Mouse (Mus musculus) myocyte (in vitro differentiated cells): ENCODE data around the gene Kcnip2. TPM values are rescaled to one million over a fixed set of nuclear protein-coding genes. Genes with fewer than 3 reads are reported as not detected.

Source experiments
- H3K27me3 ChIP-seq: one replicate; pipeline ENCODE4 v1.6.1; 2011; ENCODE audit not compliant: control insufficient read depth, insufficient read depth, insufficient read length
- H3K36me3 ChIP-seq: one replicate; pipeline ENCODE4 v1.6.1; 2011; ENCODE audit not compliant: control insufficient read depth, insufficient read depth
- H3K4me2 ChIP-seq: one replicate; pipeline ENCODE4 v1.6.1; 2011; ENCODE audit warnings: low read depth, control low read depth
- H3K4me3 ChIP-seq: one replicate; pipeline ENCODE4 v1.5.1; 2011; ENCODE audit warnings: mild to moderate bottlenecking, control low read depth, moderate library complexity
- H3K79me2 ChIP-seq: one replicate; pipeline ENCODE4 v1.6.1; 2011; ENCODE audit not compliant: control insufficient read depth, insufficient read depth
- H3ac ChIP-seq: one replicate; pipeline ENCODE4 v1.6.1; 2011; ENCODE audit not compliant: control insufficient read depth, insufficient read length
- CEBPB ChIP-seq: IDR thresholded peaks from 2 replicates; pipeline ENCODE4 v1.6.1; 2011; ENCODE audit warnings: mild to moderate bottlenecking, moderate library complexity; ENCODE audit not compliant: poor library complexity, insufficient read depth, severe bottlenecking
- E2F4 ChIP-seq: IDR thresholded peaks from one replicate; pipeline ENCODE4 v1.6.1; 2011; ENCODE audit warnings: mild to moderate bottlenecking, control low read depth, moderate library complexity; ENCODE audit not compliant: insufficient read depth
- MAX ChIP-seq: IDR thresholded peaks from one replicate; pipeline ENCODE4 v1.6.1; 2011; ENCODE audit warnings: low read depth, mild to moderate bottlenecking, control low read depth
- MYOD1 ChIP-seq, 3 experiments: IDR thresholded peaks; one replicate each; pipeline ENCODE4 v1.6.1; 2011; ENCODE audit warnings: control low read depth in 2 of 3, low read depth in 2 of 3, mild to moderate bottlenecking in 2 of 3, moderate library complexity in 1 of 3; ENCODE audit not compliant: insufficient read length in 2 of 3, control insufficient read depth in 1 of 3
- MYOG ChIP-seq, 3 experiments: IDR thresholded peaks; one replicate each; pipeline ENCODE4 v1.6.1; 2011; ENCODE audit warnings: control low read depth in 2 of 3, low read depth in 2 of 3, mild to moderate bottlenecking in 2 of 3; ENCODE audit not compliant: insufficient read length in 2 of 3, control insufficient read depth in 1 of 3, insufficient read depth in 1 of 3
- POLR2A ChIP-seq: IDR thresholded peaks from one replicate; pipeline ENCODE4 v1.6.1; 2011; ENCODE audit warnings: low read depth, mild to moderate bottlenecking, control low read depth, moderate library complexity; ENCODE audit not compliant: insufficient read length
- POLR2AphosphoS2 ChIP-seq: IDR thresholded peaks from one replicate; pipeline ENCODE4 v1.6.1; 2011; ENCODE audit warnings: low read depth, control low read depth; ENCODE audit not compliant: insufficient read length
- REST ChIP-seq: IDR thresholded peaks from one replicate; pipeline ENCODE4 v1.6.1; 2011; ENCODE audit warnings: mild to moderate bottlenecking, control low read depth, moderate library complexity; ENCODE audit not compliant: insufficient read depth, insufficient read length
- SRF ChIP-seq: IDR thresholded peaks from one replicate; pipeline ENCODE4 v1.6.1; 2011; ENCODE audit warnings: low read depth; ENCODE audit not compliant: control insufficient read depth, insufficient read length
- TCF12 ChIP-seq: IDR thresholded peaks from one replicate; pipeline ENCODE4 v1.6.1; 2011; ENCODE audit warnings: mild to moderate bottlenecking, control low read depth; ENCODE audit not compliant: poor library complexity, insufficient read depth, severe bottlenecking
- TCF3 ChIP-seq: IDR thresholded peaks from one replicate; pipeline ENCODE4 v1.6.1; 2011; ENCODE audit warnings: low read depth, control low read depth; ENCODE audit not compliant: insufficient read length
- USF1 ChIP-seq: IDR thresholded peaks from one replicate; pipeline ENCODE4 v1.6.1; 2011; ENCODE audit warnings: low read depth, mild to moderate bottlenecking, control low read depth, moderate library complexity
- polyA plus RNA-seq: library from polyadenylated mRNA; unstranded; fragments of >200 nt; fragmentation: generic; extraction: Trizol; gene quantifications from one replicate; pipeline ENCODE4 v1.2.1, GENCODE M21; 2012; ENCODE audit warnings: missing spikeins

The Kcnip2 gene
- 0.04 TPM for polyA plus RNA-seq

GRCm38 (mm10) chr19:45815831-45816405 lies at the start of gene Kcnip2:
Gene Kcnip2 (minus strand): TSS chr19:45816061.
- Histone ChIP-seq H3K4me3 (no peak within 1 kb of the TSS), H3K4me2 (no peak within 1 kb of the TSS), H3K36me3 (no peaks in the 10 kb centered on the region), H3ac (no peak within 1 kb of the TSS), H3K27me3 (no peaks in the 10 kb centered on the region), H3K79me2 (no peaks in the 10 kb centered on the region)
- no peak for TF ChIP-seq USF1
- TF ChIP-seq TCF3 = no peak
- TF ChIP-seq MYOG (IDR thresholded peaks at IDR 0.05; ENCODE audit: control insufficient read depth in 1 of 3, insufficient read depth in 1 of 3, insufficient read length in 2 of 3, low read depth in 2 of 3) = no peak
- TF ChIP-seq TCF12 = no peak
- no peak for TF ChIP-seq MAX
- no peak for TF ChIP-seq SRF
- no peak for TF ChIP-seq CEBPB
- TF ChIP-seq POLR2A = no peak
- TF ChIP-seq POLR2AphosphoS2 = no peak
- TF ChIP-seq MYOD1 (IDR thresholded peaks at IDR 0.05; ENCODE audit: control insufficient read depth in 1 of 3, insufficient read length in 2 of 3, low read depth in 2 of 3) = no peak
- TF ChIP-seq E2F4 = no peak
- no peak for TF ChIP-seq REST

GRCm38 (mm10) chr19:45855284-45855920 lies 39.5 kb upstream of the Kcnip2 start:
- no peaks in the 10 kb centered on the region for H3K79me2 ChIP-seq
- H3K36me3 ChIP-seq = no peaks in the 10 kb centered on the region
- no peak overlapping the region for H3K4me3 ChIP-seq
- H3K27me3 ChIP-seq = no peaks in the 10 kb centered on the region
- no peak overlapping the region for H3ac ChIP-seq
- TF ChIP-seq TCF3 = no peak
- TF ChIP-seq POLR2A = no peak
- TF ChIP-seq POLR2AphosphoS2 = no peak
- no peak for TF ChIP-seq USF1
- no peak for TF ChIP-seq MYOD1 (IDR thresholded peaks at IDR 0.05; ENCODE audit: control insufficient read depth in 1 of 3, insufficient read length in 2 of 3, low read depth in 2 of 3)
- TF ChIP-seq MYOG (IDR thresholded peaks at IDR 0.05; ENCODE audit: control insufficient read depth in 1 of 3, insufficient read depth in 1 of 3, insufficient read length in 2 of 3, low read depth in 2 of 3) = no peak
- TF ChIP-seq E2F4 = no peak
- no peak for TF ChIP-seq SRF
- TF ChIP-seq MAX = no peak
- no peak for TF ChIP-seq TCF12
- TF ChIP-seq CEBPB = no peak
- no peak for TF ChIP-seq REST
- H3K4me2 ChIP-seq = no peak overlapping the region

- H3K4me3 ChIP-seq = no peak overlapping the region
Measured at GRCm38 (mm10) chr19:45854521-45854920, 38.7 kb upstream of the Kcnip2 start.

GRCm38 (mm10) chr19:45847733-45848093 lies 31.9 kb upstream of the Kcnip2 start:
- no peaks in the 10 kb centered on the region for H3K36me3 ChIP-seq
- H3K27me3 ChIP-seq = no peaks in the 10 kb centered on the region
- no peak overlapping the region for H3ac ChIP-seq
- H3K4me2 ChIP-seq = no peak overlapping the region
- no peaks in the 10 kb centered on the region for H3K79me2 ChIP-seq
- TF ChIP-seq MAX = no peak
- no peak for TF ChIP-seq SRF
- TF ChIP-seq MYOG (IDR thresholded peaks at IDR 0.05; ENCODE audit: control insufficient read depth in 1 of 3, insufficient read depth in 1 of 3, insufficient read length in 2 of 3, low read depth in 2 of 3) = no peak
- TF ChIP-seq CEBPB = no peak
- no peak for TF ChIP-seq POLR2A
- no peak overlapping the region for H3K4me3 ChIP-seq

More at GRCm38 (mm10) chr19:45854521-45854920, 38.7 kb upstream of the Kcnip2 start:
- Histone ChIP-seq H3K79me2 (no peaks in the 10 kb centered on the region), H3K36me3 (no peaks in the 10 kb centered on the region), H3K27me3 (no peaks in the 10 kb centered on the region), H3ac (no peak overlapping the region), H3K4me2 (no peak overlapping the region)
- TF ChIP-seq POLR2A = no peak
- TF ChIP-seq MYOD1 (IDR thresholded peaks at IDR 0.05; ENCODE audit: control insufficient read depth in 1 of 3, insufficient read length in 2 of 3, low read depth in 2 of 3) = no peak
- no peak for TF ChIP-seq SRF
- no peak for TF ChIP-seq REST
- TF ChIP-seq MAX = no peak
- TF ChIP-seq TCF3 = no peak

- H3K4me2 ChIP-seq = no peak overlapping the region
- TF ChIP-seq REST (no peak), USF1 (no peak), CEBPB (no peak), MYOD1 (IDR thresholded peaks at IDR 0.05; ENCODE audit: control insufficient read depth in 1 of 3, insufficient read length in 2 of 3, low read depth in 2 of 3) (no peak), MAX (no peak), POLR2AphosphoS2 (no peak), MYOG (IDR thresholded peaks at IDR 0.05; ENCODE audit: control insufficient read depth in 1 of 3, insufficient read depth in 1 of 3, insufficient read length in 2 of 3, low read depth in 2 of 3) (no peak), POLR2A (no peak), TCF3 (no peak), E2F4 (no peak), SRF (no peak), TCF12 (no peak)
Measured at GRCm38 (mm10) chr19:45847016-45847732, 31.3 kb upstream of the Kcnip2 start.

More at GRCm38 (mm10) chr19:45847016-45847732, 31.3 kb upstream of the Kcnip2 start:
- H3K36me3 ChIP-seq = no peaks in the 10 kb centered on the region
- H3K4me3 ChIP-seq = no peak overlapping the region
- no peaks in the 10 kb centered on the region for H3K27me3 ChIP-seq
- H3K79me2 ChIP-seq = no peaks in the 10 kb centered on the region
- H3ac ChIP-seq = no peak overlapping the region
